Mouse (Mus musculus): ENCODE data around the gene Upp1. TPM values are rescaled to one million over a fixed set of nuclear protein-coding genes. Genes with fewer than 3 reads are reported as not detected.
A peak's percentile ranks its signal among the peaks of the same experiment; 100 is the strongest.

Upp1 gene
- 5.6 and 6.1 TPM in 2 replicates for polyA plus RNA-seq (2012; rRNA removed)
- polyA plus RNA-seq (2014; fragmentation: Nextera tagmentation; extraction: Ambion mirVana): 4.8 and 5.2 TPM in 2 replicates

- Histone ChIP-seq H3K9ac (ENCODE audit: low read depth, low read length, severe bottlenecking) (peak within 1 kb of the TSS; percentile 36; the same call in 1 of the 2 replicates), H3K27ac (replicated peaks; ENCODE audit: low read depth, low read length) (no peak within 1 kb of the TSS), H3K9me3 (ENCODE audit: control insufficient read depth, low read length) (no peaks in the 10 kb centered on the region), H3K27me3 (ENCODE audit: control insufficient read depth, insufficient read depth, low read length) (peaks cover 53% of the 10 kb centered on the region), H3K4me1 (ENCODE audit: control insufficient read depth, insufficient read depth, low read length) (peaks cover 19% of the 10 kb centered on the region; the same call in 1 of the 2 replicates), H3K4me3 (replicated peaks; ENCODE audit: low read length) (peak within 1 kb of the TSS; percentile 33), H3K4me2 (replicated peaks; ENCODE audit: low read depth, low read length, severe bottlenecking) (peak within 1 kb of the TSS; percentile 61), H3K36me3 (ENCODE audit: control insufficient read depth, insufficient read depth, low read length) (no peaks in the 10 kb centered on the region)
- no peak for TF ChIP-seq POLR2A (IDR thresholded peaks at IDR 0.05; ENCODE audit: borderline replicate concordance, extremely low read depth, insufficient read depth, insufficient read length)
- 1% methylated on average over 7 of the region's 7 CpGs for WGBS
- no peak for ATAC-seq (ENCODE audit: low FRiP score, low read depth)
- no peak for DNase-seq (ENCODE audit: low spot score)
Measured at GRCm38 (mm10) chr11:9118050-9118420, at the start of gene Upp1. TSS of gene Upp1 (plus strand) at chr11:9118103.

- no peaks in the 10 kb centered on the region for H3K9me3 ChIP-seq (ENCODE audit: control insufficient read depth, low read length)
- H3K9ac ChIP-seq (ENCODE audit: low read depth, low read length, severe bottlenecking): no peak overlapping the region
- no peak for TF ChIP-seq POLR2A (IDR thresholded peaks at IDR 0.05; ENCODE audit: borderline replicate concordance, extremely low read depth, insufficient read depth, insufficient read length)
- H3K36me3 ChIP-seq (ENCODE audit: control insufficient read depth, insufficient read depth, low read length): no peaks in the 10 kb centered on the region
- H3K4me2 ChIP-seq (replicated peaks; ENCODE audit: low read depth, low read length, severe bottlenecking): no peak overlapping the region
- no peak for DNase-seq (ENCODE audit: low spot score)
- H3K4me1 ChIP-seq (ENCODE audit: control insufficient read depth, insufficient read depth, low read length): no peaks in the 10 kb centered on the region
- H3K27ac ChIP-seq (replicated peaks; ENCODE audit: low read depth, low read length): no peak overlapping the region
- no peaks in the 10 kb centered on the region for H3K27me3 ChIP-seq (ENCODE audit: control insufficient read depth, insufficient read depth, low read length)
- 82% methylated on average over 3 of the region's 3 CpGs for WGBS
- no peak overlapping the region for H3K4me3 ChIP-seq (replicated peaks; ENCODE audit: low read length)
- no peak for ATAC-seq (ENCODE audit: low FRiP score, low read depth)
Measured at GRCm38 (mm10) chr11:9076444-9076843, 41.5 kb upstream of the Upp1 start.

GRCm38 (mm10) chr11:9113189-9113588, 4.7 kb upstream of the Upp1 start:
- Histone ChIP-seq H3K36me3 (ENCODE audit: control insufficient read depth, insufficient read depth, low read length) (no peaks in the 10 kb centered on the region), H3K9ac (ENCODE audit: low read depth, low read length, severe bottlenecking) (no peak overlapping the region), H3K4me3 (replicated peaks; ENCODE audit: low read length) (no peak overlapping the region), H3K4me2 (replicated peaks; ENCODE audit: low read depth, low read length, severe bottlenecking) (no peak overlapping the region), H3K27ac (replicated peaks; ENCODE audit: low read depth, low read length) (no peak overlapping the region), H3K4me1 (ENCODE audit: control insufficient read depth, insufficient read depth, low read length) (peaks cover 8% of the 10 kb centered on the region; the same call in 1 of the 2 replicates), H3K27me3 (ENCODE audit: control insufficient read depth, insufficient read depth, low read length) (peaks cover 37% of the 10 kb centered on the region), H3K9me3 (ENCODE audit: control insufficient read depth, low read length) (no peaks in the 10 kb centered on the region)
- TF ChIP-seq POLR2A (IDR thresholded peaks at IDR 0.05; ENCODE audit: borderline replicate concordance, extremely low read depth, insufficient read depth, insufficient read length): no peak
- no peak for ATAC-seq (ENCODE audit: low FRiP score, low read depth)
- no peak for DNase-seq (ENCODE audit: low spot score)
- WGBS: 50% methylated on average over 2 of the region's 2 CpGs

GRCm38 (mm10) chr11:9115367-9116120, 2.4 kb upstream of the Upp1 start:
- Histone ChIP-seq H3K36me3 (ENCODE audit: control insufficient read depth, insufficient read depth, low read length) (no peaks in the 10 kb centered on the region), H3K27ac (replicated peaks; ENCODE audit: low read depth, low read length) (no peak overlapping the region), H3K9me3 (ENCODE audit: control insufficient read depth, low read length) (no peaks in the 10 kb centered on the region), H3K4me1 (ENCODE audit: control insufficient read depth, insufficient read depth, low read length) (peaks cover 19% of the 10 kb centered on the region; the same call in 1 of the 2 replicates), H3K27me3 (ENCODE audit: control insufficient read depth, insufficient read depth, low read length) (peaks cover 53% of the 10 kb centered on the region), H3K4me2 (replicated peaks; ENCODE audit: low read depth, low read length, severe bottlenecking) (peak overlapping the region; percentile 27; the same call in 1 of the 2 replicates), H3K9ac (ENCODE audit: low read depth, low read length, severe bottlenecking) (no peak overlapping the region), H3K4me3 (replicated peaks; ENCODE audit: low read length) (no peak overlapping the region; the same call in 1 of the 2 replicates)
- ATAC-seq (ENCODE audit: low FRiP score, low read depth) (no peak), DNase-seq (ENCODE audit: low spot score) (no peak)
- no peak for TF ChIP-seq POLR2A (IDR thresholded peaks at IDR 0.05; ENCODE audit: borderline replicate concordance, extremely low read depth, insufficient read depth, insufficient read length)
- WGBS: 8% methylated on average over 9 of the region's 9 CpGs

GRCm38 (mm10) chr11:9116121-9116520, 1.8 kb upstream of the Upp1 start:
- Histone ChIP-seq H3K27me3 (ENCODE audit: control insufficient read depth, insufficient read depth, low read length) (peaks cover 53% of the 10 kb centered on the region), H3K36me3 (ENCODE audit: control insufficient read depth, insufficient read depth, low read length) (no peaks in the 10 kb centered on the region), H3K9ac (ENCODE audit: low read depth, low read length, severe bottlenecking) (no peak overlapping the region), H3K27ac (replicated peaks; ENCODE audit: low read depth, low read length) (no peak overlapping the region), H3K4me1 (ENCODE audit: control insufficient read depth, insufficient read depth, low read length) (peaks cover 19% of the 10 kb centered on the region; the same call in 1 of the 2 replicates), H3K9me3 (ENCODE audit: control insufficient read depth, low read length) (no peaks in the 10 kb centered on the region), H3K4me3 (replicated peaks; ENCODE audit: low read length) (no peak overlapping the region; the same call in 1 of the 2 replicates), H3K4me2 (replicated peaks; ENCODE audit: low read depth, low read length, severe bottlenecking) (peak overlapping the region; percentile 27; the same call in 1 of the 2 replicates)
- WGBS: under 1% methylated on average over 10 of the region's 10 CpGs
- no peak for ATAC-seq (ENCODE audit: low FRiP score, low read depth)
- no peak for DNase-seq (ENCODE audit: low spot score)
- no peak for TF ChIP-seq POLR2A (IDR thresholded peaks at IDR 0.05; ENCODE audit: borderline replicate concordance, extremely low read depth, insufficient read depth, insufficient read length)
